Mouse (Mus musculus) myocyte (in vitro differentiated cells): ENCODE measurements around the gene Ncbp1.

ENCODE experiments used
- E2F4 ChIP-seq: IDR thresholded peaks from one replicate; pipeline ENCODE4 v1.6.1; 2011; ENCODE audit warnings: mild to moderate bottlenecking, control low read depth, moderate library complexity; ENCODE audit not compliant: insufficient read depth
- MYOG ChIP-seq, 3 experiments: IDR thresholded peaks; one replicate each; pipeline ENCODE4 v1.6.1; 2011; ENCODE audit warnings: control low read depth in 2 of 3, low read depth in 2 of 3, mild to moderate bottlenecking in 2 of 3; ENCODE audit not compliant: insufficient read length in 2 of 3, control insufficient read depth in 1 of 3, insufficient read depth in 1 of 3
- POLR2A ChIP-seq: IDR thresholded peaks from one replicate; pipeline ENCODE4 v1.6.1; 2011; ENCODE audit warnings: low read depth, mild to moderate bottlenecking, control low read depth, moderate library complexity; ENCODE audit not compliant: insufficient read length
- POLR2AphosphoS2 ChIP-seq: IDR thresholded peaks from one replicate; pipeline ENCODE4 v1.6.1; 2011; ENCODE audit warnings: low read depth, control low read depth; ENCODE audit not compliant: insufficient read length
- REST ChIP-seq: IDR thresholded peaks from one replicate; pipeline ENCODE4 v1.6.1; 2011; ENCODE audit warnings: mild to moderate bottlenecking, control low read depth, moderate library complexity; ENCODE audit not compliant: insufficient read depth, insufficient read length
- TCF12 ChIP-seq: IDR thresholded peaks from one replicate; pipeline ENCODE4 v1.6.1; 2011; ENCODE audit warnings: mild to moderate bottlenecking, control low read depth; ENCODE audit not compliant: poor library complexity, insufficient read depth, severe bottlenecking
- TCF3 ChIP-seq: IDR thresholded peaks from one replicate; pipeline ENCODE4 v1.6.1; 2011; ENCODE audit warnings: low read depth, control low read depth; ENCODE audit not compliant: insufficient read length
- USF1 ChIP-seq: IDR thresholded peaks from one replicate; pipeline ENCODE4 v1.6.1; 2011; ENCODE audit warnings: low read depth, mild to moderate bottlenecking, control low read depth, moderate library complexity

DNA sequence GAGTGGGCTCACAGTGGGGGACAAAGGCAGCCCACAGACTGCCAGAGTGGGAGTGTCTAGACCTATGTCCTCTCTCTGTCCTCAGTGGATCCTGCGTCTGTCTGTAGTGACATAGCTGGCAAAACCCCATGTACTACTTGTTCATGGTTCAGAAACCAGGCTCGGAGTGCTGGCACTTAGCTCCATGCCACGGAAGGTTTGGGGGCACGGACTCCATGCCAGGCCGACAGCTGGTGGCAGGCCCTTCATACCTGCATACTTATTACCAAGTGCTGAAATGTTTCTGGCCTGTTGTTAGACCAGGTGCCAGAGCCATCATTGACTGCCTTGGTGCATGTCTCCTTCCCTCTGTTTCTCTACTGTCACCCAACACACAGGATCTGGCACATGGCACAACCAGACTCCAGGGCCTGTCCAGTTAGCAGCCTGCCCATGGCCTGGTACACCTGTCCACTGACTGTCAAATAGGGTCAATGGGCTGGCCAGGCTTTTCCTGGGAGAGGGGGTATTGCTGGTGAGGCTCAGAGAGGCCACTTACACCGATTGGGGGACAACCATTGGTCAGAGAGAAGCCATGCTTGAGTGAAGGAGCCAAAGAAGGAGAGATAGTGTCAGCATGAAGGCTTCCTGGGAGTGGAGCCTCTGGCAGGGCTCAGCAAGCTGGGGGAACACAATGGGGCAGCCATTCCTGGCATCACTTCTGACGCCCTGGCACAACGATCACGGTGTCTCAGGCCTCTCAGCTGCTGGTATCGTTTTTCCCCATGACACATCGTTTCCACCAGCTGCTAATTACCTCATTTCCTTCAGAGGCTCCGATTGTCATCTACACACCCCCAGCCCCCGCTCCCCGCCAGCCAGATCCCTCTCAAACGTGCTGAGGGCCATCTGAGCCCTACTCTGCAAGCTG lies 43.2 kb upstream of the Ncbp1 start:
- no peak for TF ChIP-seq POLR2AphosphoS2
- peak; percentile 43 for TF ChIP-seq TCF12
- TF ChIP-seq POLR2A = no peak
- TF ChIP-seq MYOG (IDR thresholded peaks at IDR 0.05; ENCODE audit: control insufficient read depth in 1 of 3, insufficient read depth in 1 of 3, insufficient read length in 2 of 3, low read depth in 2 of 3) = peak; percentile 29 to 90 (median 78)
- TF ChIP-seq REST = no peak
- peak; percentile 84 for TF ChIP-seq TCF3
- no peak for TF ChIP-seq USF1
- TF ChIP-seq E2F4 = no peak
